Comparison of ENCODE assay signal across 28 mouse cellular contexts in the genomic region with DNA sequence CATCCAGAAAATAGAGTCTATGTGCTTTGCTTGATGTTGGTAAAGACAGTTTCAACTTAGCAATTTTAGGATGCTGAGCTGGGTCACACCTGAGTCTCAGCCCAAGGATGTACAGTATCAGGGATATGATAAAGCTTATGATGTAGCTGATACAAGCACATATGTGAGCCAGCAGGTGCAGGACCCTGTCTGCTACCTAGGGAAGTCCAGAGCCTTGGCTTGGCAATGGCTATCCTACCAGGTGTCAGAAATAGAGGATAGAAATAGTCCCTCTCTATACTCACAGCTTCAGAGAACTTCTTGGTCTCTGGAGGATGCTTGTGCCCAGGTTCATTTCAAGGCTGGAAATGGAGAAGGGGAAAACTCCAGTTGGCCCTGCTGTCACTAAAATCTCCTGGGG. TPM values are rescaled to one million over a fixed set of nuclear protein-coding genes. Genes with fewer than 3 reads are reported as not detected.
"Had no signal": no experiment of that assay in that cellular context is flagged by ENCODE, and none has a peak within 500 bp of the region (broad histone marks: within the 10 kb centered on the region; RNA-seq: fewer than 3 reads in every experiment).

No protein-coding gene starts in this region.

- H3K9me3 ChIP-seq: embryonic facial prominence, embryonic 10.5 days; embryonic facial prominence, embryonic 12.5 days; embryonic facial prominence, embryonic 13.5 days; embryonic facial prominence, embryonic 15.5 days; forebrain, embryonic 12.5 days; forebrain, embryonic 13.5 days; forebrain, embryonic 15.5 days had no signal

- DNase-seq: cerebellum, adult 2 months; cerebellum, adult 8-10 months; cerebellum, adult 9-10 months; cerebellum, adult 9-11 months; cerebellum, postnatal 10 days; cerebellum, postnatal 14 days; cerebellum, postnatal 25 days; cerebellum, postnatal 36 days; embryo, embryonic 11 days; forebrain, postnatal 0 days; gastrocnemius, adult 2 months; gastrocnemius, postnatal 10 days; gastrocnemius, postnatal 14 days; gastrocnemius, postnatal 25 days; gastrocnemius, postnatal 36 days; heart, adult 18-20 months; heart, adult 2 months had no signal

- ATAC-seq: forebrain, embryonic 13.5 days; forebrain, embryonic 14.5 days; forebrain, embryonic 15.5 days; forebrain, embryonic 16.5 days; forebrain, postnatal 0 days had no signal

- H3K9ac ChIP-seq: embryonic facial prominence, embryonic 12.5 days; embryonic facial prominence, embryonic 13.5 days; embryonic facial prominence, embryonic 15.5 days; forebrain, embryonic 12.5 days; forebrain, embryonic 13.5 days; forebrain, embryonic 15.5 days; forebrain, postnatal 0 days had no signal

- H3K36me3 ChIP-seq: embryonic facial prominence, embryonic 10.5 days; embryonic facial prominence, embryonic 12.5 days; embryonic facial prominence, embryonic 13.5 days; embryonic facial prominence, embryonic 15.5 days; forebrain, embryonic 10.5 days; forebrain, embryonic 12.5 days; forebrain, embryonic 15.5 days had no signal

- H3K27me3 ChIP-seq: embryonic facial prominence, embryonic 12.5 days; embryonic facial prominence, embryonic 13.5 days; embryonic facial prominence, embryonic 15.5 days; forebrain, embryonic 12.5 days; forebrain, embryonic 13.5 days; forebrain, embryonic 15.5 days had no signal

- H3K4me2 ChIP-seq: embryonic facial prominence, embryonic 12.5 days; embryonic facial prominence, embryonic 13.5 days; embryonic facial prominence, embryonic 15.5 days; forebrain, embryonic 12.5 days; forebrain, embryonic 13.5 days; forebrain, embryonic 15.5 days had no signal

- H3K4me3 ChIP-seq: embryonic facial prominence, embryonic 10.5 days; embryonic facial prominence, embryonic 12.5 days; embryonic facial prominence, embryonic 13.5 days; embryonic facial prominence, embryonic 15.5 days; erythroblast, embryonic 14.5 days; forebrain, embryonic 10.5 days; forebrain, embryonic 12.5 days; forebrain, embryonic 13.5 days; forebrain, embryonic 15.5 days; gastrocnemius, adult 2 months; heart, adult 2 months had no signal

- H3K4me1 ChIP-seq: embryonic facial prominence, embryonic 10.5 days; embryonic facial prominence, embryonic 12.5 days; embryonic facial prominence, embryonic 13.5 days; embryonic facial prominence, embryonic 15.5 days; forebrain, embryonic 10.5 days; forebrain, embryonic 12.5 days; forebrain, embryonic 13.5 days; forebrain, embryonic 15.5 days had no signal

- H3K27ac ChIP-seq: embryonic facial prominence, embryonic 10.5 days; embryonic facial prominence, embryonic 12.5 days; embryonic facial prominence, embryonic 13.5 days; embryonic facial prominence, embryonic 15.5 days; forebrain, embryonic 10.5 days; forebrain, embryonic 12.5 days; forebrain, embryonic 13.5 days; forebrain, embryonic 15.5 days; gastrocnemius, adult 2 months; heart, adult 2 months had no signal

RNA-seq across cellular contexts. Expression of a gene that starts 19.5 kb away (rescaled TPM):
- polyA plus RNA-seq: erythroblast, embryonic 14.5 days had no signal
